Mouse (Mus musculus): Measurements from ENCODE around the gene Psmg3.

The Psmg3 gene

GRCm38 (mm10) chr5:139826357-139827055 lies at the start of gene Psmg3, which contains the start of gene Gm26938:
Gene Psmg3, minus strand, starts transcription at chr5:139826885.
Gene Gm26938, minus strand, starts transcription at chr5:139826407.
- WGBS = under 1% methylated on average over 43 of the region's 43 CpGs

- 84% methylated on average over 1 of the region's 1 CpGs for WGBS
Measured at GRCm38 (mm10) chr5:139871526-139871925, 44.8 kb upstream of the Psmg3 start.

- WGBS = 35% methylated on average over 4 of the region's 4 CpGs
Measured at GRCm38 (mm10) chr5:139870886-139871285, 44.2 kb upstream of the Psmg3 start.

GRCm38 (mm10) chr5:139862759-139863158 lies 36.1 kb upstream of the Psmg3 start:
- WGBS = 31% methylated on average over 4 of the region's 4 CpGs

GRCm38 (mm10) chr5:139860328-139861104 lies 33.8 kb upstream of the Psmg3 start:
- WGBS = 35% methylated on average over 15 of the region's 15 CpGs

GRCm38 (mm10) chr5:139849626-139850320 lies 23.1 kb upstream of the Psmg3 start:
- WGBS = 53% methylated on average over 12 of the region's 12 CpGs

GRCm38 (mm10) chr5:139839142-139839541 lies 12.5 kb upstream of the Psmg3 start:
- 26% methylated on average over 3 of the region's 3 CpGs for WGBS

- WGBS = 18% methylated on average over 2 of the region's 2 CpGs
Measured at GRCm38 (mm10) chr5:139838476-139838892, 11.8 kb upstream of the Psmg3 start.

- 71% methylated on average over 7 of the region's 7 CpGs for WGBS
Measured at GRCm38 (mm10) chr5:139835706-139836105, 9.0 kb upstream of the Psmg3 start.

GRCm38 (mm10) chr5:139832125-139832524 lies 5.4 kb upstream of the Psmg3 start:
- 81% methylated on average over 7 of the region's 7 CpGs for WGBS

GRCm38 (mm10) chr5:139830734-139831133 lies 4.0 kb upstream of the Psmg3 start:
- WGBS = 85% methylated on average over 3 of the region's 3 CpGs

GRCm38 (mm10) chr5:139829384-139829783 lies 2.7 kb upstream of the Psmg3 start:
- WGBS = 36% methylated on average over 13 of the region's 13 CpGs

GRCm38 (mm10) chr5:139827593-139827992 lies 908 bp upstream of the Psmg3 start:
- 89% methylated on average over 1 of the region's 1 CpGs for WGBS

GRCm38 (mm10) chr5:139825947-139826346 lies 738 bp downstream of the Psmg3 start:
- 38% methylated on average over 11 of the region's 11 CpGs for WGBS

GRCm38 (mm10) chr5:139824531-139824930 lies 2.2 kb downstream of the Psmg3 start:
- WGBS = 88% methylated on average over 10 of the region's 10 CpGs

- WGBS = 90% methylated on average over 12 of the region's 12 CpGs
Measured at GRCm38 (mm10) chr5:139821466-139822459, 4.9 kb downstream of the Psmg3 start.

GRCm38 (mm10) chr5:139819538-139820181 lies 7.0 kb downstream of the Psmg3 start, which contains the start of gene Tmem184a:
Gene Tmem184a, minus strand, starts transcription at chr5:139819917.
- WGBS = 88% methylated on average over 9 of the region's 9 CpGs

GRCm38 (mm10) chr5:139818801-139819200 lies 7.9 kb downstream of the Psmg3 start:
- WGBS = 60% methylated on average over 4 of the region's 4 CpGs

- 93% methylated on average over 3 of the region's 3 CpGs for WGBS
Measured at GRCm38 (mm10) chr5:139818056-139818455, 8.6 kb downstream of the Psmg3 start.

GRCm38 (mm10) chr5:139817292-139817691 lies 9.4 kb downstream of the Psmg3 start:
- 8% methylated on average over 1 of the region's 1 CpGs for WGBS
